Mouse (Mus musculus): ENCODE data around the gene Snrpb. TPM values are rescaled to one million over a fixed set of nuclear protein-coding genes. Genes with fewer than 3 reads are reported as not detected.

The Snrpb gene
- 186 and 221 TPM in 2 replicates for polyA plus RNA-seq (2012; rRNA removed)

DNA sequence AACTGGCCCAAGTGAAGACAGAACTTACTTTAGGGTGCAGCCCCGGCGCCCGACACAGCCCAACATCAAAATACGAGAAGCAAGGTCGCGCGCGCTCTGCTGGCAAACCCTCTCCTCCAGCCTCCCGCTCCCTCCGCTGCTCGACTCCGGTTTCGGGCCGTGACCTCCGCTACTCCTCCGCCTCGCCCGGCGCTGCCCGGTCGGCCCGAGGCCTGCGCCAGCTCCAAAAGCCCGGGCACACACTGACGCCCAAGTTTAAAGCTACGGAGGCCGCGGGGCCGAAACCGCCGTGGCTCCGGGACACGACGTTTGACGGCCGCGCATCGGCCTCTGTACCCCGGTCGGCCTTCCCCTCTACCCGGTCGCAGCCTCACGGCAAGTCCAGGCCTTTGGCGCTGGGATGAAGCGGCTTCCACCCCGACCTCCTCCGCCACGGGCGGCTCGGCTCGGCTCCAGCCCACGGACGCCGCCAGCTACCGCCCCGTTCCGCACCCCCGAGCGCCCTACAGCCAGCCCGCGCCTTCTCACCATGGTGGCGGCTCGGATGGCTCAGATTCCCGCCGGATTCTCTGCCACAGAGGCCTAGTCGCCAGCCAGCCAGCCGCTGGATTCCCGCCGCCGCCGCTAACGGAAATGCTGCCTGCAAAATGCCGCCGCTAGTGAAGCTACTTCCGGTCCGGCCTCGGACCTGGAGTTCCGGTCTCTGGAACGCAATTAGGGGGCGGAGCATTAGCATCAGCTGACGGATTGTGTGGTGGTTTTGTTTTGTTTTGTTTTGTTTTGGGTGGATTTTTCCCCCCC lies at the start of gene Snrpb:
Gene Snrpb (minus strand): TSS at position 698 of the 801 bp plus-strand sequence.
- WGBS, result under 1% methylated on average over 81 of the region's 81 CpGs
- DNase-seq (ENCODE audit: low read depth, low spot score), result peak; percentile 76

DNA sequence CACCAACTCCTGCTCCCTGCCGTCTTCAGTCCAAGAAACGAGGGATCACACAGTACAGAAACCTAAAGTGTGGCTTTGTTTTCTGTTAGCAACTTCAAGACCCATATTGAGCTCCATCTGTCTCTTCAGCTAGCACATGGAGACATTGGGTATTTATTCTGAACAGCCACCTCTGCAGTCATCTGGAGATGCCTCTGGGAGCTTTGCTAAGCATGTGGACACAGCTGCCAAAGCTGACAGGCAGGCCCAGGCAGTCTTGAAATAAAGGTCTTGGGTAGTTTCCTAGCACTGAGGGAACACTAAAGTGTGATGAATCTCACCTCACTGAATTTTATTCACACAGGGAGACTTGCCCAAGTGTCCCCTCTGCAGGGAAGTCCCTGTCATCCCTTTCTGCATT lies 32.4 kb upstream of the Snrpb start:
- no peak for DNase-seq (ENCODE audit: low read depth, low spot score)
- WGBS, result 79% methylated on average over 2 of the region's 2 CpGs

DNA sequence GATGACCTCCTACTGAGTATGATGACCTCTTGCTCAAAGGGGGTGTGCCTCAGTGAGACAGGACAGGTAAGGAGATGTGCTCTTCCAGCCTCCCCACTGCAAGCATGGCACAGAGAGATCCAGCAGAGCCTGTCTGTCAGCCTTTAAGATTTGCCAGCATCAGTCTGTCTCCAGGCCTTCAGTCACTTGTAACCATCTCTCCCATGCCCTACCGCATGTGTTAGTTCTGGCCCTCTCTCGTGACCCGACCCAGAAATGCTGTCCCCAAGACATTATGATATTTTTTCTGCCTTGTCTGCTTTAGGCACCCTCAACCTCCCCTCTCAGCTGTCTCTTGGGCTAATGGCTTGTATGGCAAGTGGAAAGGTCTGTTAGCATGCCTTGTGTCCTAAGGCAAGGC lies 30.4 kb upstream of the Snrpb start:
- 86% methylated on average over 3 of the region's 3 CpGs for WGBS
- no peak for DNase-seq (ENCODE audit: low read depth, low spot score)

DNA sequence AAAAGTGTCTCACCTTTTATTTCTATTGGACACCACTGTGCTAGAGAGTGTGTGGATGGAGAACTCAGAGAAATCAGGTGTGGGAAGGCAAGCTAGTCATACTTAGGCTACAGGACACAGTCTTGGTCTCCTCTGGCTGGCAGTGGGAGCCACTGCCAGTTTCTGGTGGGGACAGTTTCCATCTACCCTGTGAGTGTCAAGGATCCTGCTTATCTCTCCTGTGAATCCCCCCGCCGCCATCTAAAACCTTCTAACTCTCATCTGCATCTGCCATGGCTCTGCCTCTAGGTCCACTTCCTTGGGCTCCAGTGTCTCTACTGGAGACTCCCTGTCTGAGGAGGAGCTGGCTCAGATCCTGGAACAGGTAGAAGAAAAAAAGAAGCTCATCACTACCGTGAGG lies 28.8 kb upstream of the Snrpb start:
- WGBS, result 83% methylated on average over 3 of the region's 3 CpGs

DNA sequence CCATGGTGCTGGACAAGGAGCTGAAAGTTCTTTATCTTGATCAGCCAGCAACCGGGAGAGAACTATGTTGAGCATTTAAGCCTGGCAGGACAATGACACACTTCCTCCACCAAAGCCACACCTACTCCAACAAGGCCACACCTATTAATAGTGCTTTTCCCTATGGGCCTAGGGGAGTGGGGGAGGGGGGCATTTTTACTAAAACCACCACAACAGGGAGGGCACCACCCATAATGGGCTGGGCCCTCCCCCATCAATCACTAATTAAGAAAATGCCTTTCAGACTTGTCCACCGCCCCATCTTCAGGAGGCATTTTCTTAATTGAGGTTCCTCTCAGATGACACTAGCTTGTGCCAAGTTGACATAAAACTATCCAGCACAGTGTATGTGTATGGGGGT lies 28.2 kb upstream of the Snrpb start:
- no peak for DNase-seq (ENCODE audit: low read depth, low spot score)
- WGBS, result 59% methylated on average over 2 of the region's 2 CpGs

More for the DNA sequence above, 28.8 kb upstream of the Snrpb start:
- no peak for DNase-seq (ENCODE audit: low read depth, low spot score)

DNA sequence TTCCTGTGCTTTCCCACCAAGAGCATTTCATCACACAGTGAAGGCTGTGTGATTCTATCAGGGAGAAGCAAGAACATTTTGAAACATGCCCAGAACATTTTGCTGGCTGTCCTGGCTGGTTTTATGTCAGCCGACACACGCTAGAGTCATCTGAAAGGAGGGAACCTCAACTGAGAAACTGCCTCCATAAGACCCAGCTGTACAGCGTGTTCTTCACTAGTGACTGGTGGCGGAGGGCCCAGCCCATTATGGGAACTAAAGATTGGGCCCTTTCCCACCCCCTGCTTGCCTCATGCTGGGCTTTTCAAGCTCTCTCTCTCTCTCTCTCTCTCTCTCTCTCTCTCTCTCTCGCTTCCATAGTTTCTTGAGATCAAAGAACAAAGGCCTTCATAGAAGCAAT lies 21.8 kb upstream of the Snrpb start:
- 80% methylated on average over 5 of the region's 5 CpGs for WGBS
- no peak for DNase-seq (ENCODE audit: low read depth, low spot score)

DNA sequence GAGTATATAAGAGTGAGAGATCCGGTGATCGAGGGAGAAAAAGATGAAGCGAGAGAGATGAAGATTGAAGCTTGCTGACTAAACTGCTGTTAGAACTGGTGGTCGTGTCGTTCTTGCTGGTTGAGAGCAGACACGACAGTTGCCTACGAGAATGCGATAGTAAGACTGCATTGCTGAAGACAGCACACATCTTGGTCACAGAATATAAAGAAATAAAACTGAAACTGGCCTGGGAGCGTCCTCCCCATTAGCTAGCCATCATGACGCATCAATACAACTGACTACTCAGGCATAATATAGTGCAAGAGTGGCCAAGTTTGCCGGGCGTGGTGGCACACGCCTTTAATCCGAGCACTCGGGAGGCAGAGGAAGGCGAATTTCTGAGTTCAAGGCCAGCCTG lies 15.7 kb upstream of the Snrpb start, which contains the start of gene Tmc2:
Gene Tmc2 (plus strand): TSS at position 301 of the 400 bp plus-strand sequence.
- WGBS, result 89% methylated on average over 16 of the region's 16 CpGs
- no peak for DNase-seq (ENCODE audit: low read depth, low spot score)

DNA sequence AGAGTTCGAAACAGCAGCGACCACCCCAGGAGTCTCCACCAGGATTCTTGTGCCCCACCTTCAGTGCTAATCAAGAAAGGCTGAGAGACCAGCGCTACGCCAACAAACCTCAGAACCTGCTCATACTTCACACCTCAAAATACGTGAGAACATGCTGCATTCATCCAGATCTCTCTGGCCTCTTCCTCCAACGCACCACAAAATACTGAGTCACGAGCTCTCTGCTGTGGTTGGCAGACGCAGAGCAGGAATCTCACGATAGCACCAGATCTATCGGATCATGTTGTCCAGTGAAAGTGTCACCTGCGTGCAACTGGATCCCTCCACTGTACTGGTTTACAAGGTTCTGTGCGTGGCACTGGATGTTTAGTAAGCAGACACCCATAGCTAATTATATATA lies 9.2 kb upstream of the Snrpb start:
- no peak for DNase-seq (ENCODE audit: low read depth, low spot score)
- WGBS, result 81% methylated on average over 12 of the region's 12 CpGs

DNA sequence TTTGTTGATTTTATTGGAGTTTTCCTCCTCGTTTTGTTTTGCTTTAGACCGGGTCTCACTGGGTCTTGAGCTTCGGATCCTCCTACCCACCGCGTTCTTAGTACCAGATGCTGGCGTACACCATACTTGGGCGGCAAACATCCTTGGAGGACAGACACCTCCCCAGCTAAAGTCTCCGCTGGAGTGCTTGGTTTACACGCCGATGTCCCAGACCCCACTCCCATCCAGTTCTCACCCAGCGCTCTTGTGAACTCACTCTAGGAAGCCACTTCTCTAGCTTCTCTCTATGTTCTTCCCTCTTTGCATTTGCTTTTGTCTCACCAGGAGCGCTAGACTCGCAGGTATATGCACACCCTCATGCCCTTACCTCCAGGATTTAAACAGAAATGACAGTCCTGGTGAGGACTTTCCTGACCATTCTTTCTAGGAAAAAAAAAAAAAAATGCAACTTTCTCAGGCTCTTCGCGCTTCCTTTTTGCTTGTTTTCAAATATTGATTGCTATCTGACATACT lies 360 bp upstream of the Snrpb start:
- no peak for DNase-seq (ENCODE audit: low read depth, low spot score)
- 1% methylated on average over 15 of the region's 15 CpGs for WGBS

DNA sequence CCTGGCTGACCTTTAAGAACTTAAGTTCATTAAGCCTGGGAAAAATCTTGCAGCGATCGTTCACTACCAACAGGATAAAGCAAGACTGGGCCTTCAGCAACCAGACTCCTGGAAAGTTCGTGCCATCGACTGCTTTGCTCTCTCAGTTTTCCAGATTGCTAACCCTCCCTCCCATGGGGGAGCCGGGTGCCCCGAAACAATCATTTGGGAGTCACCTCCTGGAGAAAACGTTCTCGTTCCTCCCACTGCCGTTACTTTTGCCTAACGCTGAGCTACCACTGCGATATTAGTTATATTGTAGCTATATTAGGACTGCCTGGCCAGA lies 860 bp downstream of the Snrpb start:
- under 1% methylated on average over 11 of the region's 11 CpGs for WGBS
- no peak for DNase-seq (ENCODE audit: low read depth, low spot score)

DNA sequence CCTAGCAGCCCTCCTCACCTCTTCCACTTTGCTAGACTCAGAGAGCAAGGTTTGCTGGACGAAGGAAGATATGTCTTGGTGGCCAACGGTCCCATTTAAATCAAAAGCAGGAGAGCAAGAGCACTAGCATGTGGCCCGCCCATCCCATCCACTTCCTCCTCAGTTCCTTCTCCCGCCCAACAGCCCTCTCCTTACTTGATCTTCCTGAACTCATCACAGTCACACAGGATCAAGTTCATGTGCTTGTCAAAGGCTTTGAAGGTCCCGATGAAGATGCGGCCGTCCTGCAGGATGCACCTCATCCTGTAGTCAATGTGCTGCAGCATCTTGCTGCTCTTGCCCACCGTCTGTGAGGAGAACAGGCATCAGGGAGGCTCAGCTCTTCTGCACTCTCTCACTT lies 2.4 kb downstream of the Snrpb start:
- no peak for DNase-seq (ENCODE audit: low read depth, low spot score)
- WGBS, result 29% methylated on average over 8 of the region's 8 CpGs

DNA sequence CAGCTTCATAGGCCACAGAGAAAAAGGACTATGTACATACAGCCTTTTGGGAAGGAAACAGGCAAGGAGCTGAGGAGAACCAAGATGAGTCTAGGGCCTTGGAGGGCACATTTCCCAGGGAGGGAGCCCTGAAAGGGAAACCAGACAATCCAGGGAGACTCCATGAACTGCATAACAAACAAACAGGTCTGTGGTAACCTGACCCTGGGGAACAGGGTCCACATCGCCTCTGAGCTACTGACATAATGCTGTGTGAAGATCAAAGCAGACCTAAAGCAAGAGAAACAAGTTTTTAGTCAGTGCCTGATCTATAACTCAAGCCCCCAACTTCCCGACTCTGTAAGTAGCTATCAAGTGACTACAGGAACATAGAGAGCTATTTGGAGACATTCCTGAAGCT lies 7.5 kb downstream of the Snrpb start:
- no peak for DNase-seq (ENCODE audit: low read depth, low spot score)
- 79% methylated on average over 2 of the region's 2 CpGs for WGBS

DNA sequence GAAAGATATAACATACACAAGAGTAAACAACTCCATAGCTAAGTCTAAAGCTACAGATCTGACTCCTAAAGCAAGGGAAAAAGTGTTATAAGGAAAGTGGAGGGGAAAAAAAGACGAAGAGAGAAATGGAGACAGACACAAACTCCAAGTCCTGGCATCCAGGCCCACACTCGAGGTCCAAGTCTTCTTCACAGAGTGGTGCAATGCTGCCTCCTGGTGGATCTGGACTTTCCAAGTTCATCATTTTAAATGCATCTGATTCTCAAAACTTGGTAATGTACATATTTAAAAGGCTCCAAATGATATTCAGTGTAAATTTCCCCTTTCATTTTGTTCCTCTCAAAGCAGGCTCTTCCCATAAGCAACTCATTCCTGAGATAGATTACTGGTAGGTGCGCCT lies 11.3 kb downstream of the Snrpb start:
- WGBS, result 41% methylated on average over 3 of the region's 3 CpGs
- no peak for DNase-seq (ENCODE audit: low read depth, low spot score)

DNA sequence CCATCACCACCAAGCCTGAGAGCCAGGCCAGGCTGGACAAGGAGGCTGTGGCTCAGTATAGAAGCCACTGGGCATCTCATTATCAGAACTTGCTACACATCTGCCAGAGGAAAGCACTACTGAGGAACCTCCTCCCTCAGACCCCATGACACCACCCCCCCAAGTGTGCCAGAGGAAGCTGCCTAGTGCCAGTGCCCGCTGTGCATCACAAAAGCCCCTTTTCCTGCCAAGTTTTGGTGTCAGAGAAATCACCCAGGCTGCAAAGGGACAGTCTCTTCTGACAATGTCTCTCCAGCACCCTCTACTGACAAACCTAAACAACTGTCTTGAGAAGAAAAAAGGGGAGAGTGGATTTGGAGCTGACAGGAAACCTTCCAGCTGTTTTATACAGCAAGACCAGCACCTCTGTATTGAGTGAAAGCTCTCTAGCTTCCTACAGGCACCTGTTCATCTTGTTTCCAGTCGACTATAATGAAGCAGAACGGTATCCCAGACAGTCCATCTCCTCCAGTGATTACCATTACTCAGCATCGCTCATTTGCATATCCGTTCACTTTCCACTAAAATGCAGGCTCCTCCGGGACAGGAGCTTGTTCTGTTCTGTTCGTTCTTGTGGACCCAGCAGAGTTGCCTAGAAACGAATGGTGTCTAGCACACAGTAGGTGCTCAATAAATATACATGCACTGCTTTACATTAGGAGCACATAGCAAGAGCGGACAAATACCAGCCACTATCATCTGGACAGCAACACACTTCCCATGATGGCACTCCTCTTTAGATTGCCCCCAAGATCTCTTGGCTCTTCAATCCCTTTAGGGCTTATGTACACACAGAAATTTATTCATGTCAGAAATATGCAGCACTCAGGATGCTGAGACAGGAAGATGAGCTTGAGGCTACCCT lies 12.6 kb downstream of the Snrpb start:
- DNase-seq (ENCODE audit: low read depth, low spot score), result no peak
- WGBS, result 73% methylated on average over 9 of the region's 9 CpGs

DNA sequence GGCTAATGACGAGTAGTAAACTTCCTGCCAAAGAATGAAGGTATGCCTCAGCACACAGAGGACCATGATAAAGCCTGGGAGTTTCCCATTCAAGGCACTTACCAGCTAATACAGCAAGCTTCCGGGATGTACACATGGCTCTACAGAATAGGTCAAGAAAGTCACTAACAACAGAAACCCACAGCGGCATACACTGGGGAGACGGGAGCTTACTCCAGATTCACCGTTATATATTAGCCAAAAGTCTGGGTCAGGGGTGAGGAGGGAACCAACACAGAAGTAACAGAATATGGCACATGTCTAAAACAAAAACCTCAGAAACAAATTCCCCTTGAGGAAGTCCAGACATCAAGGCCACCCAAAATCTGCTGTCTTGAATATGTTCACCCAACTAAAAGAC lies 16.5 kb downstream of the Snrpb start:
- no peak for DNase-seq (ENCODE audit: low read depth, low spot score)
- WGBS, result 71% methylated on average over 5 of the region's 5 CpGs

DNA sequence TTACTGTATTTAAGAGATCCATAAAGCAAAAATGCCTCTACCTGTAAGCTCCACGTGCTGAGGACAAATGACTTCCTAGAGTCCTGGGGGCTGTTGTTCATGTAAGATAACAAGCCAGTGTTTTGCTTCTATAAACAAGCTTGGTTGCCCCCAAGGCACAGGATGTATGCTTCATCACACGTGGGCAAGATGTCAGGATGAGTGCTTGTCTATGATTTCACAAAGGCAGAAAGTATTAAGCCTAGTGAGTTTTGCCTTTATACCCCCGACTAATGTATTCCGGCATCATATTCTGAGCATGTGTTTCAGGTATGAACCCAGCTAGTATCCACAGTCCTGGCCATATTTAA lies 21.1 kb downstream of the Snrpb start:
- WGBS, result 68% methylated on average over 4 of the region's 4 CpGs
- DNase-seq (ENCODE audit: low read depth, low spot score), result no peak

DNA sequence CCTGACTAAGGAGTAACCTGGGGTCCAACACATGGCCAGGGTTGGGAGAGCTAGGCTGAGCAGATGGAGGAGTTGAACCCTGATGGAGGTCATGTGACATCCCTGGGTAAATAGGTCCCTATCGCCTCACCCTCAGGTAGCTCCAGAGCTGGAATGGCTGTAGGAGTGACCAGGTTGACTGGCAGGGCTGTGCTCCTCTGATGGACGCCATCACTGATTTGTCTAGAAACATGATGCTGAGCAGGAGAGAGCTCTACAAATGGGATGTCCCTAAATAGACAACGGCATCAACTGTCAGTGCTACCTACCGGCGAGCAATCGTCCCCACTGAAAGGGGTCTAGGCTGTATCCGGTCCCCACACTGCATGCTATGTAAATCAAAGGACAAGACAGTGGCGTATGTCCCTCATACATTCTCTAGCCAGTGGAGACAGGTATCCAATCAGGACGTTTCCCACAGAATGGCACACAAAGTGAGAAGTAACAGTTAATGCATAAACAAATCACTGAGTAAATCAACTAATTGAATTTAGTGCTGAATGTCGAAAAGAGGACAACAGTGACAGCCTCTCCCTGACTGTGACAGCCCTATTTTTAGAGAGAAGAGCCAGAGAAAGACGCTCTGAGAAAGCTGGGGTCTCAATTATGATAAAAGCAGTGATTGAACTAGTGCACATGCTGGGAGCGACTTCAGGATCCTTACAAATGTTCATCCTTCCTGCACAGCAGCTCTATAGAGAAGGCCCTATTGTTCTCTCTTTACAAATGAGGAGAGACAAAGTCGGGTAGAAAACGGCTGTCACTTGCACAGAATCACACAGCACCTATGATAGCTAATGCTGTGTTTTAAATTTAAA lies 21.7 kb downstream of the Snrpb start:
- WGBS, result 72% methylated on average over 14 of the region's 14 CpGs
- no peak for DNase-seq (ENCODE audit: low read depth, low spot score)

DNA sequence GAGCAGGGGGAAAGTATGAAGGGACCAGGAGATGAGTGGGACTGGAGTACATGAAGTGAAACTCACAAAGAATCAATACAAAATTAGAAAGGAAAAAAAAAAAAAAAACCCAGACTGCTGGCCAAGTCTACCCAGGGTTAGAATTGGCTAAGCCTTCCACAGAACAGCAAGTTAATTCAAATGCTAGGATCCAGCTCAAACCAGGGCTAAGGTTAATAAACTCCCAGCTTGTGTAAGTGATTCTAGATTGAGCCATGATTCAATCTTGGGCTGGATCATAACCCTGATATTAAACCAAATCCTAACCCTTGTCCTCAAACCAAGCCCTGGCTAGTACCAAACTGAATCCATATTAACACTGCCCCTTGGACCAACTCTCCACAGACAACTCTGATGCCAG lies 23.4 kb downstream of the Snrpb start:
- DNase-seq (ENCODE audit: low read depth, low spot score), result no peak

DNA sequence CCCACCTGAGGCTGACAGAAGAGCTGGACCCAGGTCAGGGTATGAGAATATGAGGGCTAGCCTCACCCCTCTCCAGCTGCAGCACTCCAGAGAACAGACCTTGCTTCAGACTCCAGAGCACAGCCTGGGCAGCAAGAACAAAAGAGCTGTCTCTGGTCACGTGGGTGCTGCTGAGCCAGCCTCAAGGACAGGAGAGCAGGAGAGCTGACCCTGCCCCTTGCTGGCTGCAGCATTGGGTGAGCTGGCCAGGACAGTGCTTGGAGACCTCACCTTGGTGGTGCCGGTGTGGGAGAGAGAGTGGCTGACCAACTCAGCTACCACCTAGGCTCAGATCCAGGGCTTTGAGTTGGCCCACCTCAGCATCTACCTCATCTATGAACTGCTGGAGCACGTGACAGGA lies 24.0 kb downstream of the Snrpb start:
- no peak for DNase-seq (ENCODE audit: low read depth, low spot score)
- WGBS, result 79% methylated on average over 3 of the region's 3 CpGs

DNA sequence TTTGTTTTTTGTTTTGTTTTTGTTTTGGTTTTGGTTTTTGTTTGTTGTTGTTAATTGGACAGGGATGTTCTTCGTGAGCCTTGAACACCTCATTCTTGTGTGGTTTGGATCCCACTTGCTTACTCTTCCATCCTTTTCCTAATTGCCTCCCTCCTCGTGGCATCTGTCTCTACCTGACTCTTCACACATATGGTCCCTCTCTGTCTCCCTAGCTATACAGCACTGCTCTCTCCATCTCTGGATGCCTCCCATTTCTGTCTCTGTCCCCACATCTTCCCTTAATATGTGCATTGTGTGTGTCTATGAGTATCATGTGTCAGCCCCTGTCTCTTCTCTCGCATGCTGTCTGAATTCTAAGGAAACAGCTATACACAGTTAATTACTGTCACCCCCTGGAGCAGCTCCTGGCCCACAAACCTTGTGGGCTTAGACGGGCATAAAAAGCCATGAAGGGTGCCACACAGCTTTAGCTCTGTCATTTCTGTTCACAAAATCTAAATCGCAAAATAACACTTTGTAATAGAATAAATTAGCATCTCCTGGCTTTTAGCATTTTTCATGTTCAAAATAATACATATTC lies 33.0 kb downstream of the Snrpb start:
- no peak for DNase-seq (ENCODE audit: low read depth, low spot score)
- WGBS, result 79% methylated on average over 5 of the region's 5 CpGs
